Mouse (Mus musculus): ENCODE results near the gene Enho.
"Not testable (repeated sequence)": the region's sequence is repeated elsewhere in the genome, so short reads cannot be mapped to it uniquely, and the experiment has no call there.

Gene Enho

GRCm38 (mm10) chr4:41639913-41640507 lies at the start of gene Enho:
Gene Enho (minus strand): TSS chr4:41640324.
- DNase-seq (ENCODE audit: low read depth, low spot score), result peak; percentile 87

- DNase-seq (ENCODE audit: low read depth, low spot score), result not testable (repeated sequence)
Observed at GRCm38 (mm10) chr4:41688562-41688961, 48.4 kb upstream of the Enho start.

GRCm38 (mm10) chr4:41685882-41686492 lies 45.9 kb upstream of the Enho start:
- DNase-seq (ENCODE audit: low read depth, low spot score), result not testable (repeated sequence)

- not testable (repeated sequence) for DNase-seq (ENCODE audit: low read depth, low spot score)
Observed at GRCm38 (mm10) chr4:41684931-41685453, 44.9 kb upstream of the Enho start.

GRCm38 (mm10) chr4:41684131-41684930 lies 44.2 kb upstream of the Enho start:
- not testable (repeated sequence) for DNase-seq (ENCODE audit: low read depth, low spot score)

GRCm38 (mm10) chr4:41683303-41683702 lies 43.2 kb upstream of the Enho start:
- not testable (repeated sequence) for DNase-seq (ENCODE audit: low read depth, low spot score)

- DNase-seq (ENCODE audit: low read depth, low spot score), result no peak
Observed at GRCm38 (mm10) chr4:41682789-41683188, 42.7 kb upstream of the Enho start.

- DNase-seq (ENCODE audit: low read depth, low spot score), result no peak
Observed at GRCm38 (mm10) chr4:41681947-41682346, 41.8 kb upstream of the Enho start.

GRCm38 (mm10) chr4:41681176-41681575 lies 41.1 kb upstream of the Enho start:
- no peak for DNase-seq (ENCODE audit: low read depth, low spot score)

- DNase-seq (ENCODE audit: low read depth, low spot score), result no peak
Observed at GRCm38 (mm10) chr4:41679291-41679690, 39.2 kb upstream of the Enho start.

- DNase-seq (ENCODE audit: low read depth, low spot score), result no peak
Observed at GRCm38 (mm10) chr4:41678863-41679262, 38.7 kb upstream of the Enho start.

GRCm38 (mm10) chr4:41677006-41677629 lies 37.0 kb upstream of the Enho start:
- DNase-seq (ENCODE audit: low read depth, low spot score), result no peak

GRCm38 (mm10) chr4:41676248-41677005 lies 36.3 kb upstream of the Enho start:
- no peak for DNase-seq (ENCODE audit: low read depth, low spot score)

- no peak for DNase-seq (ENCODE audit: low read depth, low spot score)
Observed at GRCm38 (mm10) chr4:41673186-41673585, 33.1 kb upstream of the Enho start.

- DNase-seq (ENCODE audit: low read depth, low spot score), result no peak
Observed at GRCm38 (mm10) chr4:41672522-41672963, 32.4 kb upstream of the Enho start.

- DNase-seq (ENCODE audit: low read depth, low spot score), result peak; percentile 45
Observed at GRCm38 (mm10) chr4:41671963-41672480, 31.9 kb upstream of the Enho start.

GRCm38 (mm10) chr4:41671500-41671899 lies 31.4 kb upstream of the Enho start:
- no peak for DNase-seq (ENCODE audit: low read depth, low spot score)

GRCm38 (mm10) chr4:41670836-41671235 lies 30.7 kb upstream of the Enho start:
- DNase-seq (ENCODE audit: low read depth, low spot score), result no peak

- no peak for DNase-seq (ENCODE audit: low read depth, low spot score)
Observed at GRCm38 (mm10) chr4:41666646-41667045, 26.5 kb upstream of the Enho start.

- DNase-seq (ENCODE audit: low read depth, low spot score), result no peak
Observed at GRCm38 (mm10) chr4:41665009-41665675, 25.0 kb upstream of the Enho start.

All from retina, postnatal 7 days (tissue).